Mouse (Mus musculus): ENCODE measurements at regions not wholly inside any gene's neighbourhood (a gene's known extent, or its start where the extent isn't known, plus 50 kb on each side); places are given as distances from the start of the nearest gene placed in this dataset.

DNA sequence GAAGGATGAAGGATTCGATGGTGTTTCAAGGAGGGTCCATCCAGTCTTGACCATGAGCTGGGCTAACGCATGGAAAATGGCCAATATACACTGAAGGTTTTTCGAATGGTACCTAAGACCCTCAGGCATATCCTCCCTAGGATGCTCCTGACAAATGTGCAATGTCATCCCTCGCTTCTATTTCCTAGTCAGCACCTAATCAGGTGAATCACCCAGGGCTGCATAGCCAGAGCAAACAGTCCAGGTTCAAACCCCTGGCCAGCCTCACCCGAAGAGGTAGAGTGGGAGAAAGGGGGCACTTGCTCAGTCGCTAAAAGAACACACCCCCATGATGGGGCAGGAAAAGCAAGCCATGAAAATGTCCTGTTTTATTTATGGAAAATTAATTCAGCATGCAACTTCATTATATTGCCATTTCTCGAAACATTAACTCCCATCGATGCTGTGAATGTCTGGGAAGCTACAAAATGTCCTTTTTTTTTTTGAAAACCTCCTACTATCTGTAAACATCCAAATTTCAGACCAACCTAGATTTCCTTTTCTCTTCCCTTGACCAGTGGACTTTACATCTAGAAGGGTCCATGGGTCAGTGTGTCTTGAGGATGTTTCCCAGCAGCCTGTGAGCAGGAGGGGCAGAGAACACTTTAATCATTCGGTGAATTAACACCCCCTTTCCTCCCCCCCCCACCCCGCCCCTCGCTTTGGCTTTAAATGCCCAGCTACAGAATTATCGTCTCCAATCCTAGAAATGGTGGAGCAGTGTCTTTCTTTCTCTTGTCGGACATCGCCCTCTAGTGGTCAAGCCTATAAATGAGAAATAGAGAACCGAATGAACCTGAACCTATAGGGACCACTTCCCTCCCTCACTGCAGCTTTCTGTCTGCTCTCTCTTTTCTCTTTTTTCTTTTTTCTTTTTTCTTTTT is 68.8 kb upstream of the Il12b start:
- peak; percentile 24 to 84 for DNase-seq (ENCODE audit: low spot score in 2 of 2)

DNA sequence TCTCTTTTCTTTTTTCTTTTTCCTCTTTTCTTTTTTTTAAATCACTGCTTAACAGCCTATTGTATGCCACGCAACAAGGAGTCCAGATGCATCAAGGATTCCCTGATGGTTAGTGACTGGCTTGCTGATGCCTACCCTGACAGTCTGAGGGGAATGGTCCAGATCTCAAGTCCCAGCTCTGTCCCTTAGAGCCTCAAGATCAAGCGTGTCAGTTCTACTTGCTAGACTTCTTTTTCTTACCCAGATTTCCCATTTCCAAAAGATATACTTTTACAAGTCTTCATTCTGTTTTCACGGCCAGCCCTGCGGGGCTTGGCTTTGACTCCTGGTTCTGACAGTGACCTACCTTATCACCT is 68.1 kb upstream of the Il12b start:
- no peak for DNase-seq (ENCODE audit: low spot score in 2 of 2)

- DNase-seq (ENCODE audit: low spot score in 2 of 2): no peak
Observed at GRCm38 (mm10) chr11:44340531-44340930, 59.3 kb upstream of the Il12b start.

- no peak for DNase-seq (ENCODE audit: low spot score in 2 of 2)
Observed at GRCm38 (mm10) chr11:44348308-44348707, 51.6 kb upstream of the Il12b start.

- DNase-seq (ENCODE audit: low spot score in 2 of 2): no peak
Observed at GRCm38 (mm10) chr11:44349546-44349945, 50.3 kb upstream of the Il12b start.
